In the genomic region with DNA sequence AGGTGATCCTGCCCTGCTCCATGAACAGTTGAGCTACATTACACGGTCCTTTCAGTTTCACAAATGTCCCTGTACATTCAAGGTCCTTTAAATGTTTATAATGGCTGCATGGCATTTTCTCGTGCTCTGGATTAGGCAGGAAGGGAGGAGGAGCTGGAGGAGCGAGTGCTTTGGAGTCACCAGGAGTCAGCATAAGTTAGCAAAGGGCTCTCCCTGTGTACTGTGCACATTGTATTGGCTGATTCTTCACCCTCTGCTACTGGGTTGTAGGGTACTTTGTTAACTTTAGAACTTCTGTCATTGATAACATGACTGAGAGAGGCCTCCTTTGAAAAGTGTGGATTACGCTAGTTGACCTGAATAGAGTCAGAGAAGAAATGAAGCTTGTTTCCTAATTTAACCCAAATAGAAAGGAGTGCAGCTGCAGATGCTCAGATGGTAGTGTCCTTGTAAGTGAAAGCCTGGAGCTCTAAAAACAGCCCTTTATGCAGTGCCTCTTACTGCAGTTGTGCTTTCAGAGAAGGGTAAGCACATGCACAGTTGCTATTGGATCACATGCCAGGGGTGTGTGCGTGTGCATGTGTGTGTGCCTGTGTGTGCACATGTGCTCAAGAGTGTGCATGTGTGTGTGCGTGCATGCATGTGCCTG, we compare ENCODE assay signal across 22 mouse cellular contexts. TPM values are rescaled to one million over a fixed set of nuclear protein-coding genes. Genes with fewer than 3 reads are reported as not detected.
DNase-seq lines count a peak whose midpoint lies in the region; ATAC-seq and TF ChIP-seq lines count a peak whose summit lies in the region.
"Had no signal": no experiment of that assay in that cellular context is flagged by ENCODE, and none has a peak within 500 bp of the region (broad histone marks: within the 10 kb centered on the region; RNA-seq: fewer than 3 reads in every experiment).

No protein-coding gene starts in this region.

- no peak overlapping the region for H3K9ac ChIP-seq in heart, embryonic 13.5 days
- no peak overlapping the region for H3K9ac ChIP-seq in liver, embryonic 12.5 days
- H3K9ac ChIP-seq: embryonic facial prominence, embryonic 13.5 days; forebrain, embryonic 12.5 days; hindbrain, embryonic 13.5 days had no signal

- H3K79me2 ChIP-seq in macrophage (ENCODE audit: inconsistent target), result peaks cover 51% of the 10 kb centered on the region

- H3K4me3 ChIP-seq in heart, embryonic 13.5 days, result no peak overlapping the region
- no peak overlapping the region for H3K4me3 ChIP-seq in heart, embryonic 10.5 days
- no peak overlapping the region for H3K4me3 ChIP-seq in left cerebral cortex, adult 2 months
- no peak overlapping the region for H3K4me3 ChIP-seq in macrophage (ENCODE audit: inconsistent target)
- no peak overlapping the region for H3K4me3 ChIP-seq in hindbrain, embryonic 10.5 days
- H3K4me3 ChIP-seq in liver, embryonic 12.5 days, result no peak overlapping the region
- H3K4me3 ChIP-seq: embryonic facial prominence, embryonic 13.5 days; forebrain, embryonic 12.5 days; gastrocnemius, adult 2 months; hindbrain, embryonic 13.5 days had no signal

- no peak for DNase-seq in heart, embryonic 10.5 days (ENCODE audit: low spot score)
- DNase-seq in left cerebral cortex, adult 2 months (ENCODE audit: extremely low spot score in 1 of 2, low spot score in 2 of 2), result no peak
- no peak for DNase-seq in left cerebral cortex, adult 11 months (ENCODE audit: low spot score)
- DNase-seq in telencephalon, adult 2 months (ENCODE audit: low read depth, low spot score), result peak; percentile 38
- DNase-seq in hindbrain, embryonic 10.5 days (ENCODE audit: low spot score), result no peak
- DNase-seq: adrenal gland, adult 2 months; adrenal gland, postnatal 25 days; cerebellum, adult 11 months; cerebellum, adult 8-10 months; cerebellum, postnatal 36 days; gastrocnemius, adult 2 months; gastrocnemius, postnatal 25 days; heart, postnatal 10 days; heart, postnatal 4 days had no signal

- peaks cover 8% of the 10 kb centered on the region for H3K4me1 ChIP-seq in heart, embryonic 13.5 days
- 0 out of 2 replicates have a peak, but pooled peaks cover 4% of the 10 kb centered on the region for H3K4me1 ChIP-seq in heart, embryonic 10.5 days
- no peaks in the 10 kb centered on the region for H3K4me1 ChIP-seq in hindbrain, embryonic 10.5 days (replicated peaks)
- no peaks in the 10 kb centered on the region for H3K4me1 ChIP-seq in liver, embryonic 12.5 days
- H3K4me1 ChIP-seq: embryonic facial prominence, embryonic 13.5 days; forebrain, embryonic 12.5 days; hindbrain, embryonic 13.5 days had no signal

- intact Hi-C loops in left cerebral cortex, adult 2 months (cut with DNase I), result no loop called here

- H3K27ac ChIP-seq in heart, embryonic 13.5 days (replicated peaks), result peak overlapping the region; percentile 20; the same call in 1 of the 2 replicates
- H3K27ac ChIP-seq in heart, embryonic 10.5 days, result no peak overlapping the region
- peak overlapping the region; percentile 50; the same call in 1 of the 2 replicates for H3K27ac ChIP-seq in left cerebral cortex, adult 2 months
- H3K27ac ChIP-seq in macrophage, result peak overlapping the region; percentile 75
- no peak overlapping the region for H3K27ac ChIP-seq in hindbrain, embryonic 10.5 days
- H3K27ac ChIP-seq in liver, embryonic 12.5 days, result no peak overlapping the region
- H3K27ac ChIP-seq: embryonic facial prominence, embryonic 13.5 days; forebrain, embryonic 12.5 days; gastrocnemius, adult 2 months; hindbrain, embryonic 13.5 days; hindbrain, postnatal 0 days had no signal

- no peak for TF ChIP-seq CTCF in left cerebral cortex, adult 2 months (IDR thresholded peaks at IDR 0.05)

- H3K9me3 ChIP-seq in heart, embryonic 13.5 days, result no peaks in the 10 kb centered on the region
- H3K9me3 ChIP-seq in heart, embryonic 10.5 days, result no peaks in the 10 kb centered on the region
- H3K9me3 ChIP-seq in hindbrain, embryonic 10.5 days, result no peaks in the 10 kb centered on the region
- no peaks in the 10 kb centered on the region for H3K9me3 ChIP-seq in liver, embryonic 12.5 days (replicated peaks)
- H3K9me3 ChIP-seq: embryonic facial prominence, embryonic 13.5 days; forebrain, embryonic 12.5 days; hindbrain, embryonic 13.5 days had no signal

- no peak overlapping the region for H3K4me2 ChIP-seq in heart, embryonic 13.5 days
- no peak overlapping the region for H3K4me2 ChIP-seq in liver, embryonic 12.5 days
- H3K4me2 ChIP-seq: embryonic facial prominence, embryonic 13.5 days; forebrain, embryonic 12.5 days; hindbrain, embryonic 13.5 days had no signal

- no peaks in the 10 kb centered on the region for H3K27me3 ChIP-seq in heart, embryonic 13.5 days (replicated peaks)
- H3K27me3 ChIP-seq in heart, embryonic 10.5 days (ENCODE audit: insufficient read depth, poor library complexity, severe bottlenecking), result no peaks in the 10 kb centered on the region
- H3K27me3 ChIP-seq in hindbrain, embryonic 10.5 days (ENCODE audit: insufficient read depth, poor library complexity, severe bottlenecking), result no peaks in the 10 kb centered on the region
- peaks cover 26% of the 10 kb centered on the region for H3K27me3 ChIP-seq in liver, embryonic 12.5 days (replicated peaks)
- H3K27me3 ChIP-seq: embryonic facial prominence, embryonic 13.5 days; forebrain, embryonic 12.5 days; hindbrain, embryonic 13.5 days had no signal

- 64% methylated on average over 6 of the region's 6 CpGs for WGBS in heart, embryonic 13.5 days
- 72% methylated on average over 6 of the region's 6 CpGs for WGBS in heart, embryonic 10.5 days
- 87% methylated on average over 6 of the region's 6 CpGs for WGBS in macrophage (ENCODE audit: missing documents)
- WGBS in hindbrain, embryonic 10.5 days, result 79% methylated on average over 6 of the region's 6 CpGs
- 67% methylated on average over 6 of the region's 6 CpGs for WGBS in liver, embryonic 12.5 days (ENCODE audit: insufficient replicate concordance)

- no peaks in the 10 kb centered on the region for H3K36me3 ChIP-seq in heart, embryonic 13.5 days
- H3K36me3 ChIP-seq in heart, embryonic 10.5 days, result no peaks in the 10 kb centered on the region
- H3K36me3 ChIP-seq in macrophage (ENCODE audit: inconsistent target), result no peaks in the 10 kb centered on the region
- no peaks in the 10 kb centered on the region for H3K36me3 ChIP-seq in hindbrain, embryonic 10.5 days
- H3K36me3 ChIP-seq in liver, embryonic 12.5 days, result no peaks in the 10 kb centered on the region
- H3K36me3 ChIP-seq: embryonic facial prominence, embryonic 13.5 days; forebrain, embryonic 12.5 days; hindbrain, embryonic 13.5 days had no signal

- no peak for ATAC-seq in heart, embryonic 13.5 days (ENCODE audit: extremely low read depth, insufficient number of reproducible peaks, low FRiP score, low TSS enrichment)
- ATAC-seq in liver, embryonic 12.5 days, result no peak
- ATAC-seq: forebrain, embryonic 16.5 days; hindbrain, postnatal 0 days had no signal

RNA-seq across cellular contexts. Expression of a gene that starts 45.3 kb away (rescaled TPM):
- polyA plus RNA-seq in heart, embryonic 13.5 days (2015; fragmentation: Nextera tagmentation; extraction: Ambion mirVana), result 16.6 and 17.6 TPM in 2 replicates
- polyA plus RNA-seq in heart, embryonic 10.5 days (2016; fragmentation: Nextera tagmentation; extraction: Ambion mirVana), result 9.4 and 17.8 TPM in 2 replicates
- 100 to 1,000 TPM; 149 to 189 TPM for total RNA-seq in left cerebral cortex, adult 2 months (2021)
- 100 to 1,000 TPM in 14 of 26 experiments, 10 to 100 TPM in 12; 49.3 to 536 (median 109) TPM for total RNA-seq in macrophage (2018; cell fraction: chromatin; rRNA removed)
- 10 to 100 TPM in 14 of 26 experiments, 1 to 10 TPM in 12; 6.0 to 33.5 (median 11.5) TPM for total RNA-seq in macrophage (2018; cell fraction: cytosol; rRNA removed)
- 100 to 1,000 TPM in 4 of 26 experiments, 10 to 100 TPM in 22; 24.9 to 216 (median 55.4) TPM for total RNA-seq in macrophage (2018; cell fraction: nucleus; rRNA removed)
- 2.4 to 15.7 TPM (median 4.0 TPM) in 3 replicates for polyA plus RNA-seq in macrophage (2018)
- polyA plus RNA-seq in hindbrain, embryonic 10.5 days (2016; fragmentation: Nextera tagmentation; extraction: Ambion mirVana), result 8.1 and 16.0 TPM in 2 replicates
- 3.3 and 3.8 TPM in 2 replicates for polyA plus RNA-seq in liver, embryonic 12.5 days (2016; fragmentation: Nextera tagmentation; extraction: Ambion mirVana)

Comparison
In these comparisons a context has a peak if more than half of its experiments do, and no peak if none do; other contexts are left out.
1. H3K27ac ChIP-seq: peak in heart, embryonic 13.5 days (single experiment), left cerebral cortex, adult 2 months (single experiment) and macrophage (single experiment); none in heart, embryonic 10.5 days (single experiment), hindbrain, embryonic 10.5 days (single experiment) and liver, embryonic 12.5 days (single experiment).